Mouse (Mus musculus) thymus, postnatal 10 days (tissue): ENCODE data around the gene Brinp2.

Source experiments
- DNase-seq, 2 experiments: peaks; one replicate each; pipeline ENCODE4 v3.0.0; 2021; ENCODE audit warnings: low spot score in 2 of 2

Brinp2 gene

DNA sequence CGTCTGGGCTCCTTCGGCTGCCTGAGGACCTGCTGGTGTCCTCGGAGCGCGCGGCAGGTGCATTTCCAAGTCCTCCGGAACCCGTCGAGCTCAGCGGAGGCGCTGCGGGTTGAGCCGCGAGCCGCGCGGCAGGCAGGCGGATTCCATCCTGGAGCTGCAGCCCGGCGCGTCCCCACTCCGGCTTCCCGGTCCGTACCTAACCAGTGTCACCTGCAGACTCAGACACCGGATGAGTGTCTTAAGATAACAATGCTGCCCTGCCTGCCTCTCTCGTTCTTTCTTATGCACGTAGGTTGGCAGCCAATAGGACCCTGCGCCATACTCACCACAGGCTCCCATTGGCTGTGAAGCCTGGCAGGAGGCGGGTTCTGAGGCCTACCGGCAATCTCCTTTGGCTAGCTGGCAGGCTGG is at the start of gene Brinp2:
Gene Brinp2, minus strand, starts transcription at position 276 of the 411 bp plus-strand sequence.
- DNase-seq: no peak

DNA sequence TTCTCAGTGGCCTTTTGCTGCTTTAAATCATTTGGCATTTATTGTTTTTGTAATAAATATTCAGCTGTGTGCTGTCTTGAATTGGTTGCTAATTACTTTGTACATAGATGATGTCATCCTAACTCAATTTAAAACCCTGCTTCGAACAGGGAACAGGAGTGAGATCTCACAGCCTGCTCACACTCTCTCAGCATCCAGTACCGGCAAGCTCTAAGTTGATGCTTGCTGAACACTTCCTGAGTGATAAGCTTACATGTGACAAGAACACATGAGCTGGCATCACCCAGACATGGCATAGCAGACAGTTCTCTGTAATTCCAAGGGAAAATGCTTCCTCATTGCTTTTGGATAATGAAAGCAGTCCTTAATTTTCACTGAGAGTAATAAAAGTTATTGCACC is 44.8 kb upstream of the Brinp2 start:
- DNase-seq: no peak

DNA sequence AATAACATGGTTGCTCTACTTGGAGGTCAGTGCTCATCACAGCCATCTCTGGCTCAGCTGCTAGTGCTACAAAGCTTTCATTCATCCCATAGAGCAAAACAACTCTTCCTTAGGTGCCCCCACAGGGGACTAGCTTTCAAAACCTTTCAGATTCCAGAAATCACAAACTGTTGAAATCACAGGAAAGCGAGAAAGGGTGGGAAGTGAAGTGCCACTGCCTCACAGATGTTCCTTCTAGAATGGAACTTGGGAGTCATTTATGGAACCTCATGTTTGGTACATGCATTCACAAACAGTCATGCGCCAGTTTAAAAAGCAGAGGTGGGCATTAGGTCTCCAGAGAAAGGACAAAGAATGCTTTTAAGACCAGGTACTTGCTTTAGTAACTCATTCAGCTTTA is 40.9 kb upstream of the Brinp2 start:
- DNase-seq: no peak

DNA sequence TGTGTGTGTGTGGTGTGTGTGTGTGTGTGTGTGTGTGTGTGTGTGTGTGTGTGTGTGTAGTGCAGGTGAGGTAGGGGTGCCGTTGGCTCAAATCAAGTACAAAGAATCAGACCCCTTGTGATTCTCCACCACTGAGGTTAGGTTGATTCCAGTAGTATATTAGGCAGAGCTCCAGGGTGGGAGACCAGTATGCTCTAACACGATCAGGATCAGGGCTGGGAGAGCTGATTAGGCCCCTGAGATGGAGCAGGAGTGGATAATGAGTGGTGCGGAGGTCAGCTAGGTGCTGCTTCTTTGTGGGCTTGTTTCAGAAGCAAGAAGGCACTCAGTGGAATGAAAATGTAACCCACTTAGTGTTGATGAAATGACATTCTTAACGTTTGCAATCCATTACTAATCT is 34.6 kb upstream of the Brinp2 start:
- no peak for DNase-seq

DNA sequence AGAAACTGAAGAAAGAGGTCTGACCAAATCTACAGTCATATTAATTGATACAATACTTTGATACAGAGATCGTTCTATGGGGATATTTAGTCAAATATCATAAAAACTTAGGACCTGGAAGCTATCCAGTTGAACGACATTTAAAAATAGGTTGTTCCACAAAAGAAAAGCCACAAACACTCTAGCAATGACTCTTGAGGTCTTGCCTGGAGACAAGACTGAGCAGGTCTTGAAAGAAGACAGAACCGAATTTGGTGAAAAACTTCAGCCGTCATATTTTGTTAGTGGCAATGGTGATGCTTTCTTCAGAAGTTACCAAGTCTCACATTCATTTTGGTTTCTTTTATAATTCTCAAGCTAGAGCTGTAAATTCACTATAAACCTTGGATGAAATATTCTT is 32.9 kb upstream of the Brinp2 start:
- DNase-seq: no peak

DNA sequence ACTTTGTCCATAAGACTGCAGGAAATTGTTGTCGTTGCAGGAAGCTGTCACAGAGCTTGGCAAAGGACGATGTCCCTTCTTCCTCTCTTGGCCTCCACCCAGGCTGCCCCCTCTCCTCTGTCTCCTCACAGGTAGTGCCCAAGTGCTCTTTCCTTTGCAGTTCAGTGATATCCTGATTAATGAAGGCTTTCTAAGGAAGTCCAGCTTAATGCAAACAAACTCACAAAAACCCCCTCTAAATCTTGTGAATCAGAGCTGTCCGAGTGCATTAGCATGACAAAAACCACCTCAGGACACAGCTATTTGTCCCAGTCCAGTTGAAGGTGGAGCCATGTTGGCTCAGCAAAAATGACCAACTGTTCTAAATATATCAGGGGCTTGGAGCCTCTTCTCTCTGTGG is 30.7 kb upstream of the Brinp2 start:
- no peak for DNase-seq

DNA sequence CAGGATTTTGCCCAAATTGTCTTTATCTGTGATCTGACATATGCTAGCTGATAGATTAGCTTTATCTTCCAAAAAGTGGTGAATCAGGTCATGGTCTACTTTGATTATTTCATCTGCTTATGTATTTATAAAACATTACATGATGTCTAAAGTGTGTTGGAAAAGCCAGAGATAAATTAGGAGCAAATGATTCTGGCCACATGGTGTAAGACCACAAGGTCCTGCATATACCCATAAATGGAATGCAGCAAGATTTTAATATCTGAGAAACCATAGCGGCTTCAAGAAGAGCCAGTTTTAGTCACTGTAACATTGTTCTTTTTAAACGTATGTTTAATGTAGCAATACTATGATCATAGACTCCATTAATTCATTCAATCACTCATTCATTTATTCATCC is 29.2 kb upstream of the Brinp2 start:
- DNase-seq: no peak

DNA sequence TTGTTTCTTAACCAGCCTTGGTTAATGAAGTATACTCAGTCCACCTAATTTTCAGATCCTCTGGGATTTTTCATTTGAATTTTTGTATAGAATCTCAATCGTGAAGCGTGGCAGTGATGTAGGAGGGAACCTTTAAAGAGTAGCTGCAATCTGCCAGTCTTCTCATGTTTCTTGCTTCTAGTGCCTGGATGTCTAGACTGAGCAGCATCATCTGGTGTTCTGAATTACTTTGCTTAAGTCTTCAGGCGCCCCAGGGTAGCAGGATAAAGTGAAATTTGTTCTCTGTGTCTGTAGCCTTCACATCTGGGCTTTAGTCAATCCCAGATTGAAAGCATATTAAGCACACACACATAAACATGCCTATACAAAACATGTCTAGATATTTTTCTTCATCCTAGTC is 27.1 kb upstream of the Brinp2 start:
- no peak for DNase-seq

DNA sequence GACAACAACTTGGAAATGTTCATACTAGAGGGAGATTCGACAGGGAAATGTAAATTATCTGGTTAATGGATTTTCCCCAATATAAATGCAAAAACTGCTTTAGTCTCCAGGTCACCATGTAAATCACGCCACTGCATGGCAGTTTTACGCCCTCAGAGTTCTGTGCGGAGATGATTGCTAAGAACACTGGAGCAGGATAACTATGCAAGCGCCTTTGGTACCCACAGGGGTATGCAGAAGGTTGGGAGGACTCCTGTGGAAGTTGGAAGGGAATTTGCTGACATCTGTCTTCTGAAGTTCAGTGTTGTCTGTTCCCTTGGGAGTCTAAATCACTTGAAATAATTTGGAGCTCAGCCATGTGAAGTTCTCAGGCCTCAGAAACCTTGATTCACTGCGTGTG is 26.2 kb upstream of the Brinp2 start:
- DNase-seq: no peak

DNA sequence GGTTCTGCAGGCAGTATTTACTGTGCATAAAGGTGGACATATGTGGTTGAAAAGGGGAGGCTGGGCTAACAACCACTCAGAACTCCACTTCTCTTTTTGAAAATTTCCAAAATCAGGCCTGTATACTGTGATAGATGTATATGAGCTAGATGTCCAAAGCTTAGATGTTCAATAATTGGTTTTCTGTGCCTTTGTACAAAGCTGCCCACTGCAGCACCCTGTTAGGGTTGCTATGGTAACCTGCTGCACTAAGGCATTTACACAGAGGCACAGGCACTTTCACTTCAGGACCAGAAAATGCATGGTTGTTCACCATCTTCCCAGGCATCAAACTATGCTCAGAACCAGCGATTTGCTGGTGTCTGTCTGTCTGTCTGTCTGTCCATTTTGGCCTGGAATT is 8.3 kb upstream of the Brinp2 start:
- DNase-seq: no peak

DNA sequence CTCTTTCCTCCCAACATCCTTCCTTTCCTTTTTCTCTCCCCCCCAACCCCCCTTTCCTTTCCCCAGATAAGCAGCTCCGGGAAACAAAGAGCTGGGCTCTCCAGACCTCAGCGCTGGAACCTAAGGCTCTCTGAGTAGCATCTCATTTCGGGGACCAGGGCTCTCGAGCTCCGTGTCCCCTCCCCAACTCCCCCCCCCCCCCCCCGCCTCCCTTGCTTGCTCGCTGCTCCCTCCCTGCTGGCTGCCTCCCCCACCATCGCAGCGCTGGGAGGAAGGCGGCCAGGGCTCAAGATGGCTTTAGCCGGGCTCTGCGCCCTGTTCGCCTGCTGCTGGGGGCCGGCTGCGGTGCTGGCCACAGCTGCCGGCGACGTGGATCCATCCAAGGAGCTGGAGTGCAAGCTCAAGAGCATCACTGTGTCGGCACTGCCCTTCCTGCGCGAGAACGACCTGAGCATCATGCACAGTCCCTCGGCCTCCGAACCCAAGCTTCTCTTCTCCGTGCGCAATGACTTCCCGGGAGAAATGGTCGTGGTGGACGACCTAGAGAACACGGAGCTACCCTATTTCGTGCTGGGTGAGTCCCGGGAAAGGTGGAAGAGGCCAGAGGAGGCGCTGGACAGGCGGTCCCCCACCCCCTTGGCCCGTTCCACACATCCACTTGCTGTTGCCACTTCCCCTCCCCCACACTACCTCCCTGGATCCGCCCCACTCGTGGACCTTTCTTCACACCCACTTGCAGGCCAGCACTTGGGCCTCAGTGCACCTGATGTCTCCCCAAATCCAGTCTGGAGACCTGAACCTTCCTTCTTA is 6.4 kb upstream of the Brinp2 start:
- no peak for DNase-seq

DNA sequence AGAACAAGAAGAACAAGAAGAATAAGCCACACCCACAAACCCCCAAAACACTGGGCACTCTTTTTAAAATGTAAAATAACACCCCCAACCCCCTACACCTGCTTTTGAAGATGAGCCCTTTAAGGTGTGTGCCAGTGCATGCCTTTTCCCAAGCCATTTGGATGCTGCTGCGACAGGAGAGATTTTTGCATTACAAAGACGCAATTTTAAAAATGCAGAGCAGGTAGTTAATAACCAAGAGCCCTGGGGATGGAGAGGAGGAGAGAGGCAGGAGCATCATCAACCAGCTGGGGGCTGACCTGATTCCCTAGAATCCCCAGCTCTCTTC is 5.8 kb upstream of the Brinp2 start, which contains the start of gene Astn1:
Gene Astn1, plus strand, starts transcription at position 310 of the 328 bp plus-strand sequence.
- no peak for DNase-seq

DNA sequence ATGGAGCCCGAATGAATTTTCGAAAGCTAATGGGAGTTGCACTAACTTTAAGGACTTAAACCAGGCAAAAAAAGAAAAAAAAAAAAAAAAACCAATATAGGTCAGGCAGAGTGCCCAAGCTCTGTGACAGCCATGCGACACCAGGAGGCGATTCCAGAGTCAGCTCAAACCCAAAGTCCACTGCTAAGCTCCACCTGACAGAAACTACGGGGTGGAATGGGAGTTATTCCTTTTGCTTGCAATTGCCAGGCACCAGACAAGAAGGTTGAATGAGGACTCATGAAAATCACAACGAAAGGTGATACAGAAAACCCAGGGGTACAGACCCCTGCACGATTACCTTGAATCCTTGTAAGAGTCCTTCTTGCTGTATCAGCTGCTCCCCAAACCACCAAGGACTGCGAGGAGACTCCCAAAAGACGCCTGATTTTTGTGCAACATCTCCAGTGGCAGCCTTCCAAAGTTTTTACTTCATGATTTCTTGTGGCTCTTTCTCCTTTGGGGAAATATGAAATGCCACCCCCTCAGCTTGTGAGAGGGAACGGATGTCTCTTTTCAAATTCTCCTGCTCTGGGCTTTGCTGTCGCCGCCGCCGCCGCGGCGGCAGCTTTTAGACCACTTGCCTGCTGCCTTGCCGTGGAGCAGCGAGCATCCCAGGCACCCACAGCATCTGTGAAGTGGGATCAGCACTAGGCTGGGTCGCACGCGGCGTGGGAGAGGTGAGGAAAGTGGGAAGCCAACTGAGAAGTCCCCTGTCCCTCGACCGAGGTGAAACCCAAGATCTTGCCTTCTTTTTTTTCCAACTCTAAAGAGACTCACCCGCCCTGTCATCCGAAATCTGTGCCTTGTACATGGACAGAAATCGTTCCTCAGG is 712 bp downstream of the Brinp2 start:
- no peak for DNase-seq

DNA sequence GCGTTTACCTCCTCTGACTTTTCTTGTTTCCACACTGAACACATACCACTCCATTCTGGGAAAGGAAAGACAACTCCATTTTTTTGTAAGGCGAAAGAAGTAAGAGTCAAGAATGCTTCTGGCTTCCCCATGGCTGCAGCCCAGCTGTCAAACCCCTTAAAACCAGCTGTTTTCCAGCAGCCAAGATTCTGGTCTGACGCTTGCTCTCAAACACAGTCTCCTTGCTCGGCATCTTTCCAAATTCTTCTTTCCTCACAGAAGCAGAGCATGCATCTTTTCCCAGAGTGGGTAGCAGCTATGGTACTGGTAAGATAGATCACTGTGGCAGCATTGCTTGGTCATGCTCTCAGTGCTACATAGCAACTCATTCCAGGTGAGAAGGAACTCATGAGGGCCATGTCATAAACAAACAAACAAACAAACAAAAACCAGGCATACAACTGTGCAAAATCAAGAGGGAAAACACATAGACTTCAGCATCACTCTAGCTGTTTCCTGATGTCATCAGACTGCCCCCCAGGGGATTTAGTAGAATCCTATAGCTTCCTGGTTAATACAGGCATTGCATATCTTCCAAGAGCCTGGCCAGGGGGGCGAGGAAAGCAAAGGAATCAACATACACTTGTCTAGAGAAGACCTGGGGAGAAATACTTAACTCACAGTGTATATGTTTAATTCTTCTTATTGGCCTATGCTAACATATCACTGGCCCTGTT is 2.3 kb downstream of the Brinp2 start:
- no peak for DNase-seq

DNA sequence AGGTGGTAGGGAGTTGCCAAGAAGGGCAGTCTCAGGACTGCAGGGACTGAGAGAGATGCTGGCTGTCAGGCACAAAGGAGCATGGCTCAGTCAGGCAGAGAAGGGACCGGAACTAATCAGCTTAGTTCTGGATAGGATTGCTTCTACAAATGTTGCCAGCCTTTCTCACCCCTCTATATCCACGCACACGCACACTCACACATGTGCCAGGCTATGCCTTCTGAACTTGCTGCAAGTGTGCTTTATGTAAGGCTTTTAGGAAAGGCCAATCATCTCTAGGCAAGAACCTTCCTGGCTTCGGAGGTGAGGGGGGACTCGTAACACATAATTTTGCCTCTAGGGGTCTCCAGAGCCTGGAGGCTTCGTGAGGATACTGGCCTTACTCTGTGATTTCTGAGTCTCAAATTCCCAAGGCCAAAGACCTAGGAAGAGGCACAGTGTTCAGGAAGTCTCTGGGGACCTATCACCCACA is 12.8 kb downstream of the Brinp2 start:
- DNase-seq: no peak

DNA sequence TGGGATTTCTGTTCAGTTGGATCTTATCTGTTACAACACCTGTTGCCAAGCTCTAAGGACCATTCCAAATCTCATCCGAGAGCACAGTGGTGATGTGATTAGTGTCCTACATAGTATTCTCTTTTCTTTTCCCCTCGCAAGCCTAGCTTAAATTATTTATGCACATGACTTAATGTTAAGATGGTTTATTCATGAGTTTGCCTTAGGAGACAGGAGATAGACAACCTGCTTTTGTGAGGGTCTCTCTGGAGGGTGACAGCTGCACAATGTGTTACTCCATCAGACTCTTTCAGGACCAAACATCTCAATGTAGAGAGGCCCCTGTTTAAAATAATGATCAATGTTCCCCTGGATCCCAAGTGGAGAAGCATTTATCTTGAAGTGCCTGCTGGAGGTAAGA is 27.3 kb downstream of the Brinp2 start:
- no peak for DNase-seq

DNA sequence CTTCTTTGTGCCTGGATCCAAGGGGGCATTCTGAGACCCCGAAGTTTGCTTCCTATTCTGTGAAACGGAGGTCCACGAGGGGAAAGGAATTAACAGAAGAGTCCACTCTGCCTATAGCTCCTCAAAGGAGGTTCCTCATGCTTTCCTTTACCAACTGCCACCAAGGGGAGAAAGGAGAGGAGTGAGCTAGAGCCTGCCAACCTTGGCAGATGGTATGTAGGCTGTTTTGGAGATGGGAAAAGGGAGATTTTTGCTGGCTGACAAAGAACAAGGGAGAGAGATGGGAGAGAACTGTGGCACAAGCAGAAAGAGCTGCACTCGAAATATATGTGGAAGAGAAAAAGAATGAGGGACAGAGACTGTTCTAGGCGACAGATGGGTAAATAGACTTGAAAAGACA is 28.0 kb downstream of the Brinp2 start:
- DNase-seq: no peak

DNA sequence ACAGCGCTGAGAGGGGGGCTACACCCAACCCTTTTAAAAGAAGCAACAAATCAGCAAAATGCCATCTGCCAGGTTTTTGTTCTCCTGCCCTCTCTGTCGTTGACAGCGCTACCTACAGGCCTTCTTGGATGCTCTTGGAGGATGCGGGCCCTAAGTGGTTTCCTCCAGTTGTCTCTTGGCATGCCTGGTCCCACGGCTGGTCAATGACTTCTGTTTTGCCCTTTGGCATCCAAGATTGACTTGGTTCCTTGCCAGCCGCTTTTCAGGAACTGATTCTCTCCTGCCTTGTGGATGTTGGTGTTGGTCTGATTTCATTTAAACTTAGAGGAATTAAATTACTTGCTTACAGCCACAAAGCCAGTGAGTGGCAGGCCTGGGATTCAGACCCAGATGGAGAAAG is 32.8 kb downstream of the Brinp2 start:
- no peak for DNase-seq

DNA sequence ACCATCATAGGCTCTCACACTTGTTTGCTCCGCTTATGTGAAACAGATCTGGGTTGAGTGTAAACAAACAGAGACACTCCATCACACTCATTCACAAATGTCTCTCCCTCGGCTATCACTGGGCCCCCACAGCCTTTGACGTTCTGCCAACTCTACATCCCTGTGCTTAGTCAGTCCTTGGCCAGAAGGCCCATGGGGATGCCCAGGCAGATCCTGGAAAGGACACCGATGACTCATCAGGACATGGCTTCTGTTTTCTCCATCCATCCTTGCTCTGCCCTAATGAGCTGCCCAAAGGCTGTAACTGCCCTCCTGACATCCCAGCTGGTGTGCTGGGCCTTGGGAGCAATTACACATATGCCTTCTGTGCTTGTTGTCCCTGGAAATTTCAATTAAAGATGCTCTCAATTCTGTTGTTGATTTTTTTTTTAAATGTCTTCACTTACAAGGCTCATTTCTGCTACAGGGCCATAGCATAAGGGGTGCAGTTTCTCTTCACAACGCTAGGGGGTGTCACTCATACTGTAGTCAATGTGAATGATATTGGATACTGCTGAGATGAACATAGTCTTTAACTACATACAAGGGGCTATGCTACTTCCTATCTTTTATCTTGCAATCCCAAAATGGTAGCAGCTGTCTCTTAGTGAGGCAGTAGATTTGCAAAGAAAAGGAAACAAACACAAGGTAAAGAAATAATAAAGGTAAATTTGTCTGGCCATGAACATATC is 45.5 kb downstream of the Brinp2 start:
- no peak for DNase-seq

DNA sequence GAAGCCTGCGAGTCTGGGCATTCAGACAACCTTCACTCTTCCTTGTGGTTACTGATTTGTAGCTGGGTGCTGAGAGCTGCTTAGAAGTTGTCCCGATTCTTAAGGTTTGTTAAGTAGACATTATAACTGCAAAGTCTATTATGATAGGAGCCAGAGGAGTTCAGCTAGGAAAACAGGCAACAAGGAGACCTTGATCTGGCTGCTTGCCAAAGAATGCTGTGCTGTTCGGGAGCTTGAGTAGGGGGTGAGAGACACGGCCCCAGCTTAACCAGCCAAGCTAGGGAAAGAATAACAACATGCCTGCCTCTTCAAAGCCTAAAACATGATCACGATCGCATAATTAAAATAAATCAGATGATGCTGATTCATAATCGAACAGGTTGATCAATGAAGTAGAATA is 59.1 kb downstream of the Brinp2 start:
- DNase-seq: no peak

DNA sequence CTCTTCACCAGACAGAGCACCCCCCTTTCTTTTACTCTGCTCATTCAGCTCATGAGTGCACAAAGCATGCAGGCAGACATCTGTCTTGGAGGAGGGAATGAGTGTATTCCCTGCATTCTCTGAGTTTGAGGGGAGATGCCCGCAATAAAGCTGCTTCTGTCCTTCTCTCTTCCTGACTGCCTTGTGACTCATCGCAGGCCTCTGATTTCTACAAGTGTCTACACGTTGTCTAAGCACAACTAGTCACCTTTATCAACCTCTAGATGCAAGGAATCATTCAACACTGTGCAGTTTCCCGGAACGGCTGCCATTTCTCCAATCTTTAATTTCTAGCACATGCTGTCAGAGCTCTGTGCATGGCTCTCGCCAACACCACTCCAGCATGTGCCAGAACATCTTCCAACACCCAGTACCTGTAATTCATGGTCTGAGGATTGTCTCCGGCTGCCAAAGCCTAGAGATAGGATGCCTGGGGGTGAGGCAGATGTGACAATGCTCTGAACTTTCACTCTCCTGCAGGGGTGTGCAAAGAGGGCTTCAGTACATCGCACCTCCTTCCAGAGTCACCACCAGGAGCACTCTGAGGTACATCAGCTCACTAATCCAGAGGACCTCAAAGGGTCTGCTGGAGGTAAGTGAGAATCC is 59.7 kb downstream of the Brinp2 start:
- DNase-seq: no peak
